Mouse (Mus musculus) mammary gland, adult 2 months (tissue): Measurements from ENCODE around the gene Ccna2. TPM values are rescaled to one million over a fixed set of nuclear protein-coding genes. Genes with fewer than 3 reads are reported as not detected.

Source experiments
- polyA plus RNA-seq: library from polyadenylated mRNA; depleted of rRNA; stranded (reverse); fragments of >200 nt; gene quantifications from 2 replicates; pipeline ENCODE4 v1.2.3, GENCODE M21; 2012; ENCODE audit warnings: low replicate concordance; rRNA removed

Gene Ccna2
- 4.7 and 18.0 TPM in 2 replicates for polyA plus RNA-seq

DNA sequence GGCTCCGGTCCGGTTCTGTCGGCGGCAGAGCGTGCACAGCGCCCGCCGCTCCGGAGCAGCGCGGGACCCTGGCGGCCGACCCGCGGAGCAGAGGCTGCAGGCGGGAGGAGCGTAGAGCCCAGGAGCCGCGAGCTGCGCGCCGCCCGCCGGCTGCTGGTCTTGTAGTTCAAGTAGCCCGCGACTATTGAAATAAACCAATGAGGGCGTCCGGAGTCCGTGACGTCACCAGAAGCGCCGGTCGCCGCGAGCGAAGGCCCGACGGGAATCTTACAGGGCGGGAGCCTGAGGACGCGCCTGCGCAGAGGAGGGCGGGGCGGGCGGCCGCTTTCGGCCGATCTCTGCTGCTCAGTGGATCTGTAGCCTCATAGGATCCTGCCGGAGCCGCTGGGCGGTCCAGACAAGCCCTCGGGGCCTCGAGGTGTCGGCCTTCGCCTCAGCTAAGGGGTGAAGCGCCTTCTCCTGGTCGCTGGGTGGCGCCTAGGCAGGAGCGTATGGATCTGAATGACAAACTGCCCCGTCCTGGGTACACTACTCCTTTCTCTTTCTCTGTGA is at the start of gene Ccna2:
Gene Ccna2, minus strand, starts transcription at position 324 of the 552 bp plus-strand sequence.

DNA sequence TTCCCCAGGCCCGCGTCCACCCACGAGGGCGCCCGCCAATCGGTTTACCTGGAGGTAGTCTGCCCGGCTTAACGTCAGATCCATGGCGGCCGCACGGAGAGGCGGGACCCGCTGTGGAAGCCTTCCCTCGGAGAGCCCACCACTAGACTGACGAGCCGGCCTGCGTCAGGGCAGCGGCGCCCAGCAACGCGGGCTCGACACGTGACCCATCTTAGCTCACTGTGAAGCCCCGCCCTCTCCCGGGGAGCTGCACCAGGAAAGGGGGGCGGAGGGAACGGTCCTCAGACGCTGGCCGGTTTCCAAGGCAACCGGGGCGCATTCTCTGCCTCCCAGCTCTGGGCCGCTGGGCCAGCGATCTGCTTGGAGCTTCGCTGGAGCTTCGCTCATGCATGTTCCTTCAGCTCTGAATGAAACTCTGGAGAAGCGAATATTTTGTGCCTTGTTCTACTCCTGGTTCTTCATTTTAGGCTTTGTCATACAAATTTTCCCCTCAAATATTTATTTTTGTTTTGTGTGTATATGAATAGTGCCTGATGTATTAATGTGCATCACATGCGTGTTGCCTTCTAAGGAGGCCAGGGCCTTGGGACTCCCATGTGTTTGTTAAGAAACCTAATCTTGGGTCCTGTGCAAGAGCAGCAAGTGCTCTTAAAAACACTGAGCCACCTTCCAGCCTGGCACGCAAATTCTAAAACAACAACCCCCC is 41.4 kb upstream of the Ccna2 start, which contains the start of gene Bbs7:
Gene Bbs7, minus strand, starts transcription at position 276 of the 706 bp plus-strand sequence.

DNA sequence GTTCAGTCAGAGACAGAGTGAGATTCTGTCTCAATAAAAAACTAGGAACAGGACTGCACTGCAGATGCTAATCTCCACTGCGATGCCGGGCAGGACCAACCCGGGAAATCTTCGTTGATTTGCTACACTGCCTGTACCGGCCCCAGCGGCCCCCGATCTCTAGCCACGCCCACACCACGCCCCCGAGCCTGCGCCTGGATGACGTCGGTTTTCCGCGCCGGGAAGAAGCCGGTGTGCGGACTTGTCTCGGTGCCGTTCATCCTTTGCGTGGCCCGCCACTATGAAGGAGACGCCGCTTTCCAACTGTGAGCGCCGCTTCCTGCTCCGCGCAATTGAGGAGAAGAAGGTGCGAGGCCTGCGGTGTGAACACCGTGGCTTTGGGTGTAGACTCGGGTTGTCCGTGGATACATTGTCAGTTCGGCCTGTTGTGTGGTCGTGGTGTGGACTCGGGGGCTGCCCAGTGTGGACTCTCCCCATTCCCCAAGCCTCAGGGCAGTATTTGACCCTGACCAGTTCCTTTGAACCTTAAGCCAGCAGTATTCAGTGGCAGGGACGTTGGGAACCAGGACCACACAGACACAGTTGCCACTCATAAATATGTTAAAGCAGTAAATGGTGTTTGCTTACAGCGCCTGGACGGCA is 19.4 kb downstream of the Ccna2 start, which contains the start of gene Exosc9:
Gene Exosc9, plus strand, starts transcription at position 201 of the 642 bp plus-strand sequence.

DNA sequence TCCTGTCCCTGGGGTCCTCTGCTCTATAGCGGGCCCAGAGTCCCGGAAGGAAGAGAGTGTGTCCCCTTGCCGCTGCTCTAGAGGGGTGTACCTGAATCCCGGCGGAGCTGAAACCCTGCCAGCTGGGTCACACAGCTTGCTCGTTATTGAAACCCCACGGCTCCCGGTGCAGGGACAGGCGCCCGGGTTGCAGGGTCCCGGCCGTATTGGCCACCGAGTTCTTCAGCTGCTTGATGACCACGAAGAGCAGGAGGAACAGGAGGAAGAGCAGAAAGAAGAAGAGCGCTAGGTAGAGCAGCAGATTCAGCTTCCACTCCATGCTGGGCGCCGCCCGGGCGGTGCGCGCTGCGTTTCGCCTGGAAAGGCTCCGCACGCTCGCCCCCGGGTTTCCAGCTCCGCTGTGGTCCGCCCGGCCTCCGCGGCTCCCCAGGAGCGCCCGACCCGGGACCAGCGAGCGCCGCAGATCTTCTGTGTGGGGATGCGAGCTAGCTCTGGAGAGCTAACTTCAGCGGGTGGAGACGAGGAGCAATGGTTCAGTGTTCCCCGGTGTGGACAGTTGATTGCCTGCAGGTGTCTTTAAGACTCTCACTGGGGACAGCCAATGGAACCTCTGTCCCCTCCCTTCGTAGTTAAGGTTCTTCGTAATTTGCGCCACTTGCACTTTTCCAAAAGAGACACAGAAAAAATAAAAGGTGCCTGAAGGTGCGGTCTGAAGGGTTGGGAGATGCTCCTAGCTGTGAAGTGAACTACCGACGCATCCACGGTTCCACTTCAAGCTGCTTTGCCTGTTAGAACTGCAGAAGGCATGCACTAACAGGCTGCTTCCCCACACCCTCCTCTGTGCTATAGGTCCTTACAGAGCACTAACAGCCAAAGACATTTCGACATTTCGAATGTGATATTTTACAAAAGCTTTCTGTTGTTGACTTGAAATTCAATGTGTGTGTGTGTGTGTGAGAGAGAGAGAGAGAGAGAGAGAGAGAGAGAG is 50.6 kb downstream of the Ccna2 start, which contains the start of gene Gm11549:
Gene Gm11549, minus strand, starts transcription at position 741 of the 988 bp plus-strand sequence.

Other genes with a start within 250 kb of the Ccna2 start
- 620 and 875 TPM in 2 replicates for gene Anxa5, start 96.3 kb downstream of the Ccna2 start, polyA plus RNA-seq
- gene 1810062G17Rik, start 96.2 kb downstream of the Ccna2 start, polyA plus RNA-seq: 2.0 and 3.2 TPM in 2 replicates
- gene Gm11549, start 50.3 kb downstream of the Ccna2 start, polyA plus RNA-seq: 0.06 TPM in 1 of 2 replicates, not detected in the other
- gene Exosc9, start 19.5 kb downstream of the Ccna2 start, polyA plus RNA-seq: 4.8 and 15.4 TPM in 2 replicates
- 0.78 and 1.8 TPM in 2 replicates for gene Bbs7, start 41.3 kb upstream of the Ccna2 start, polyA plus RNA-seq
- gene Trpc3, start 118.0 kb upstream of the Ccna2 start, polyA plus RNA-seq: 1.9 and 2.3 TPM in 2 replicates